Mouse (Mus musculus): ENCODE measurements at regions not wholly inside any gene's neighbourhood (a gene's known extent, or its start where the extent isn't known, plus 50 kb on each side); places are given as distances from the start of the nearest gene placed in this dataset.

- TF ChIP-seq CTCF (IDR thresholded peaks at IDR 0.05; ENCODE audit: control insufficient read depth, insufficient read depth, low read length) (no peak), POLR2A (IDR thresholded peaks at IDR 0.05; ENCODE audit: borderline replicate concordance, control insufficient read depth, low read depth, low read length) (no peak)
These were observed 227.1 kb upstream of the Podxl start for GRCm38 (mm10) chr6:31790906-31791305.

Data from bone marrow, adult 2 months (tissue).